Mouse (Mus musculus) bone marrow macrophage, adult 2 months (primary cell): ENCODE measurements around the gene Prss36. TPM values are rescaled to one million over a fixed set of nuclear protein-coding genes. Genes with fewer than 3 reads are reported as not detected.

Experiments used
- H3K27ac ChIP-seq: 2 replicates; pipeline ENCODE4 v1.5.1; 2012; ENCODE audit warnings: low read depth, low read length; ENCODE audit not compliant: insufficient read depth
- H3K4me1 ChIP-seq: 2 replicates; pipeline ENCODE4 v1.6.1; 2012; ENCODE audit warnings: low read length; ENCODE audit not compliant: control insufficient read depth, insufficient read depth
- H3K4me3 ChIP-seq: 2 replicates; pipeline ENCODE4 v1.5.1; 2012; ENCODE audit warnings: mild to moderate bottlenecking, low read length, moderate library complexity; ENCODE audit not compliant: insufficient read depth
- CTCF ChIP-seq: IDR thresholded peaks from 2 replicates; pipeline ENCODE4 v1.5.1; 2012; ENCODE audit warnings: low read depth, mild to moderate bottlenecking, low read length, moderate library complexity
- POLR2A ChIP-seq: IDR thresholded peaks from 2 replicates; pipeline ENCODE4 v1.6.1; 2012; ENCODE audit warnings: mild to moderate bottlenecking, low read depth, low read length, borderline replicate concordance
- polyA plus RNA-seq: library from polyadenylated mRNA; stranded (reverse); fragments of >200 nt; gene quantifications from 2 replicates; pipeline ENCODE4 v1.2.4, GENCODE M21; 2012; ENCODE audit not compliant: missing spikeins, insufficient read depth, insufficient read length

Prss36 gene
- polyA plus RNA-seq, 1 experiment, result 2.6 TPM

DNA sequence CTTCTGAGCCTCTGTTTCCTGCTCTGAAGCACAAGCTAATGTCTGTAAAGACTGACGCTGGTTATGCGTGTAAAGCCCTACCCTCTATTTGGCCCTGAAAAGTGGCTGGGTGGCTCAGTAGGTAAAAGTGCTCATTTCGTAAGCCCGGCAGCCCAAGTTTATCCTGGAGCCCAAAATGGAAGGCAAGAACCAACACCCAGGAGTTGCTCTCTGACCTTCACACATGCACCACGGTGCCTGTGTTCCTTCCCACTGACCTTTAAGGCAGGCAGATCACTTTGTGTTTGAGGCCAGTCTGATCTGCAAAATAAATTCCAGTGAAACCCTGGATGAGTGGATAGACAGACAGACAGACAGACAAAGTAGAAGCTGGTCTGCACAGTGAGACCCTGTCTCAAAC, 22.8 kb downstream of the Prss36 start:
- no peak overlapping the region for H3K4me3 ChIP-seq
- TF ChIP-seq CTCF (no peak), POLR2A (no peak)

DNA sequence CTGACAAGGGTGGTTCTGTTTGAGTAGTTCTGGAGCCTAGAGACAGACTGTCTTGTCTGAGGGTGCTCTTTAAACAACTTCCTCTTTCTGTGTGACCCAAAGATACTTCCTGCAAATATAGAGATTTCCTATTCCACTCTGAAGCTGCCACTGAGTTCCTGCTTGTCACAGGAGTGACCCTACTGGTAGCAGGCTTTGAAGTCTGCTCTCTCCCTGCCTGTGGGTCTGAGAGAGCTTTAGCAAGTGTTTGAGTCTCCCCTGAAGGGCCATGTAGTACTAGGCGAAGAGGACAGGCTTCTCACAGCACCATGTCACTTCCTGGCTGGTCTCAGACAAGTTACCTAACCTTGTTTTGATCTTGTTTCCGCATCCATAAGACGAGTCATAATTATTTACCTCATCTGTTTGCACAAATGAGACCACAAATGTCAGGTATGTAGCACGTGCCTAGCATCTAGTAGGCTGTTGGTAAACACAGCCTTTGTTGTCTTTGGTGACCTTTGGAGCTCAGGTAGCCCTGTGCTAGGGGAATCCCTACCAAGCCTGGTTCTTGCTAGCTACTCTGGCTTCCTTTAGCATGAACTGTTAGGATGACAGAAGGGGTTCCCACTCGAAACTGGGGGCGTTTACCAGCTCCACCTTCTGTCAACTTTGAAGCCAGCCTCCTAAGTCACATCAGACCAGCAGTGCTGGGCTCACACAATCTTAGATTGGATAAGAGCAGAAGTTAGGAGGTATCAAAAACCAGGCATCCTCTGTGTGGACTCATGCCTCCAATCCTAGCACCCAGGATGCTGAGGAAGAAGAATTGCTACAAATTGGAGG, 23.9 kb downstream of the Prss36 start:
- peaks cover 17% of the 10 kb centered on the region for H3K4me1 ChIP-seq
- no peak overlapping the region for H3K4me3 ChIP-seq
- peak overlapping the region; percentile 78 for H3K27ac ChIP-seq
- TF ChIP-seq CTCF (no peak), POLR2A (no peak)

More for the DNA sequence above, 22.8 kb downstream of the Prss36 start:
- peaks cover 17% of the 10 kb centered on the region for H3K4me1 ChIP-seq
- no peak overlapping the region for H3K27ac ChIP-seq

DNA sequence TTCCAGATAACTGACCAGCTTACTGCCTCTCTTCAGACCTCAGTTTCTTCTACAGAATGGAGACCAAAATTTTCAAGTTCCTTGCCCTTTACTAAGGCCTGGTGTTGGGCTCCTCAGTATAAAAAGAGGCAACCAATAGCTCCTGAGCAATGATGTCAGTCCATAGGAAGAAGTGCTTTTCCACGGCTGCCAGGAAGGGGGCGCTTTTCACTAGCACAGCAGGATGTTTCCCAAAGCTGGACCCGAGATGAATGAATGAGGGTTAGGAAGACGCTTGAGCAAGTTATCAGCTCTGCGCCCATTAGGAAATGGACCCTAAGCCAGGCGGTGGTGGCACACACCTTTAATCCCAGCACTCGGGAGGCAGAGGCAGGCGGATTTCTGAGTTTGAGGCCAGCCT, 25.0 kb downstream of the Prss36 start:
- Histone ChIP-seq H3K27ac (peak overlapping the region; percentile 78), H3K4me1 (peaks cover 17% of the 10 kb centered on the region), H3K4me3 (no peak overlapping the region)
- TF ChIP-seq POLR2A (no peak), CTCF (peak; percentile 36; the same call in 1 of the 2 replicates)

DNA sequence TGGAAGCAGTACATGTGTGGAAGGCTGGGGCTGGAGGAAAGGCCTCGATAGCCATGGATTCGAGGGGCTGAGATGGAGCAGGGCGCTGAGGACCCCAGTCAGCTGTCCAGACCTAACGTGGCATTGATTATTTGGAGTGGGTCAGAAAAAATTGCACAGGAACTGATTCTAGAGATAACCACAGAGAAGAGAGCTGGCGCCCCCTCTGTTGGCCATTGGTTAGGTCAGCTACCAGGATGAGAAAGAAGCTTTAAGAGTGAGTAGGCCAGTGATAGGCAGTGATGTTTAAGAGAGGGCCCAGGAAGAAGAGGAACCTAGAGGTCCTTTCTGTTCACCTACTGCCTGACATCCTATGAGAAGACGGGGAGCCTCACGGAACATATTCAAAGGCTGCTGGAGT, 27.2 kb downstream of the Prss36 start:
- TF ChIP-seq CTCF, result no peak
- no peak for TF ChIP-seq POLR2A
- no peak overlapping the region for H3K27ac ChIP-seq
- H3K4me1 ChIP-seq, result peaks cover 30% of the 10 kb centered on the region
- no peak overlapping the region for H3K4me3 ChIP-seq

DNA sequence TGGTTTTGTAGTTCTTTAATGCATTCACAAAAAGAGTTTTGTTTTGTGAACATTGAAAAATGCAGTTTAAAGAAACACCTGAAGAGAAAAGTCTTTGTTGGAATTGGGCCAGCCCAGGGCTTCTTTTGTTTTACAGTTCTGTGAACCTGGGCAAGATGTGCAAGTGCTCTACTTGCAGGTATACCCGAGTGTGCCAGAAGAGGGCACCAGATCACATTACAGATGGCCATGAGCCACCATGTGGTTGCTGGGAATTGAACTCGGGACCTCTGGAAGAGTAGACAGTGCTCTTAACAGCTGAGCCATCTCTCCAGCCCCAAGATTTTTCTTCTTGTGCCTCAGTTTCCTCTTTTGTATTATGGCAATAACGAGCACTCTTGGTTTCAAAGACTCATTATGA, 28.3 kb downstream of the Prss36 start:
- H3K4me3 ChIP-seq, result no peak overlapping the region

DNA sequence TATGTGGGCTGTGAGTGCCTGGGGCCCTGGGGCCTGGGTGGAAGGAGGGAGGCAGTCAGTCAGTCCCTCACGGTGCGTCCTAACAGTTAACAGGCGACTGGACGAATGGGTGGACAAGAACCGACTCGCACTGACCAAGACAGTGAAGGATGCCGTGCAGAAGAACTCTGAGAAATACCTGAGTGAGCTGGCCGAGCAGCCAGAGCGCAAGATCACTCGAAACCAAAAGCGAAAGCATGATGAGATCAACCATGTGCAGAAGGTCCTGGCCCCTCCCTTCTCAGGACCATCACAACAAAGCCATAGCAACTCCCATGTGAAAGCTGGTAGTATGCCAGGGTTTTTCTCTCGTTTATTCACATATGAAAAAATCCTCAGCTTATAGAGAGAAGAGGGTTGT, 31.2 kb downstream of the Prss36 start:
- peaks cover 19% of the 10 kb centered on the region for H3K4me1 ChIP-seq
- TF ChIP-seq POLR2A (no peak), CTCF (no peak)
- no peak overlapping the region for H3K27ac ChIP-seq
- no peak overlapping the region for H3K4me3 ChIP-seq

More for the DNA sequence above, 28.3 kb downstream of the Prss36 start:
- TF ChIP-seq POLR2A (no peak), CTCF (peak; percentile 18; the same call in 1 of the 2 replicates)
- H3K27ac ChIP-seq, result no peak overlapping the region
- peaks cover 30% of the 10 kb centered on the region for H3K4me1 ChIP-seq

DNA sequence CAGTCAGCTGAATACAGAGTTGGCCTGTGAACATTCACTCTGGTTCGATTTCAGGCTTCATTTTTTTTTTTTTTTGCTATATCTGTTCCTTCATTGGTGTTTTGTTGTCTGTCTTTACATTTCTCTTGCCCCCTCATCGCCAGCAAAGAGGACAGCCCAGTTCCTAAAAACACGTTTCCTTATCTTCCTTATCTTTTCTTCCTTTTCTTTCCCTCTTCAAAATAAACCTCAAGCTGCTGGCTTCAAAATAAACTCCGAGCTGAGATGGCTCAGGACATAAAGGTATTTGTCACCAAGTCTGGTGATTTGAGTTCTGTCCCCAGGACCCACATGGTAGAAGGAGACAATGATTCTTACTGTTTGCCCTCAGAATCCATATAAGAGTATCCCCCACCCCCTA, 33.6 kb downstream of the Prss36 start:
- H3K27ac ChIP-seq, result peak overlapping the region; percentile 58
- H3K4me1 ChIP-seq, result peaks cover 19% of the 10 kb centered on the region
- H3K4me3 ChIP-seq, result peak overlapping the region; percentile 92
- TF ChIP-seq CTCF (no peak), POLR2A (no peak)

DNA sequence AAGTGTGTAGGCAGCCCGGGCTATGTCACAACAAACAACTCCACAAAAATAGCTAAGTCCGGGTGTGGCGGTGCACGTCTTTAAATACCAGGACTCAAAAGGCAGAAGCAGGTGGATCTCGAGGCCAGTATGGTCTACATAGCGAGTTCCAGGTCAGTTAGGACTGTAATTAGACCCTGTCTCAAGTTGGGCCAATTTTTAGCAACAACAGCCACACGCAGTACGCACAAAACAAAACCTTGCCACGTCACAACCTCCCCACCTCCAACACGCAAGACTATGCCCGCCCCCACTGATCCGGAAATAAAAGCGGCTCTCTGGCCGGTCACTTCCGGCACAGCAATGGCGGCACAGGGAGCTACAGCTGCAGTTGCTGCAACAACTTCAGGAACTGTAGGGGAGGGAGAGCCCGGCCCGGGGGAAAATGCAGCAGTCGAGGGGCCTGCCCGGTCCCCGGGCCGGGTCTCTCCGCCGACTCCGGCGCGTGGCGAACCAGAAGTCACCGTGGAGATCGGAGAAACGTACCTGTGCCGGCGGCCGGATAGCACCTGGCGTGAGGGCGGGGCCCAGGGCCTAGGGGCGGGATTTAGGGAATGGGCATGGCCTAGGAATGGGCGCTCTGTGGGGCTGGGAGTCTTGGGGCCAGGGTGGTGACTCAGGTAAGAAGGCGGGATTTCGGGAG, 34.2 kb downstream of the Prss36 start, which contains the start of gene Kat8:
Gene Kat8 (plus strand): TSS at position 327 of the 682 bp plus-strand sequence.
- TF ChIP-seq CTCF (no peak), POLR2A (no peak)
- H3K27ac ChIP-seq, result peak within 1 kb of the TSS; percentile 70
- H3K4me3 ChIP-seq, result peak within 1 kb of the TSS; percentile 92
- H3K4me1 ChIP-seq, result peaks cover 19% of the 10 kb centered on the region

DNA sequence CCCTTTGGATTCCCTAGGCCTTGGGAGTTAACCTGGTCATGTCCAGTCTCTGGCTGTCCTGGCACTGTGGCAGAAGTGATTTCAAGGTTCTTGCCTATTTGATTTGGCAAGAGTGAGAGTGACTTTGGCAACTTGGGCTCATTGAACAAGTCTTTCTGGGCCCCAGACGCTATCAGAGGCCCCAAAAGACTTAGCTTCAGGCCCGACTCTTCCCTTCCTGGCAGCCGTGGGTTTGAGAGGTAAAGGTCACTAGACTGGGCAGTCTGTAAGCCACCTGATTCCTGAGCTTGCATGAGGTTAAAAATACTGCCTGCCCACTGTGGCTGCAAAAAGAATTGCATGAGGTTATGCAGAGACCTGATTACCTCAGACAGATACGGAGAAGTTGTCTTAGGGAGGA, 37.9 kb downstream of the Prss36 start:
- Histone ChIP-seq H3K4me1 (peaks cover 15% of the 10 kb centered on the region), H3K4me3 (no peak overlapping the region), H3K27ac (no peak overlapping the region)
- TF ChIP-seq CTCF (no peak), POLR2A (no peak)

DNA sequence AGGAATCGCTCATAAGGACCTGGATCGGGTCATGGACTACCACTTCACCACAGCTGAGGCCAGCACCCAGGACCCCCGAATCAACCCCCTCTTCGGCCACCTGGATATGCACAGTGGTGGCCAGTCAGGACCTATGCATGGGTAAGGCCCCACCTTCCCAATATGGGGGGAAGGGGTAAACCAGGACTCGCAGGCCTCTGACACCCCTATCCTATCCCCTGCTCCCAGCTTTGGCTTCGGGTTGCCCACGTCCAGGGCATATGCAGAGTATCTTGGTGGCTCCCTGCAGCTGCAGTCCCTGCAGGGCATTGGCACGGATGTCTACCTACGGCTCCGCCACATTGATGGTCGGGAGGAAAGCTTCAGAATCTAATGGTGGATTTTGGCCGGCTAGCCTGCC, 38.6 kb downstream of the Prss36 start:
- TF ChIP-seq CTCF, result no peak
- TF ChIP-seq POLR2A, result no peak
- Histone ChIP-seq H3K4me3 (no peak overlapping the region), H3K4me1 (peaks cover 13% of the 10 kb centered on the region), H3K27ac (no peak overlapping the region)
